Mouse (Mus musculus): Measurements from ENCODE around the gene Gm44579. TPM values are rescaled to one million over a fixed set of nuclear protein-coding genes. Genes with fewer than 3 reads are reported as not detected.
A peak's percentile ranks its signal among the peaks of the same experiment; 100 is the strongest.

Gene Gm44579
- total RNA-seq (2022): under 1 TPM in 2 of 4 experiments, not detected in 2; 0.17 to 0.35 TPM

DNA sequence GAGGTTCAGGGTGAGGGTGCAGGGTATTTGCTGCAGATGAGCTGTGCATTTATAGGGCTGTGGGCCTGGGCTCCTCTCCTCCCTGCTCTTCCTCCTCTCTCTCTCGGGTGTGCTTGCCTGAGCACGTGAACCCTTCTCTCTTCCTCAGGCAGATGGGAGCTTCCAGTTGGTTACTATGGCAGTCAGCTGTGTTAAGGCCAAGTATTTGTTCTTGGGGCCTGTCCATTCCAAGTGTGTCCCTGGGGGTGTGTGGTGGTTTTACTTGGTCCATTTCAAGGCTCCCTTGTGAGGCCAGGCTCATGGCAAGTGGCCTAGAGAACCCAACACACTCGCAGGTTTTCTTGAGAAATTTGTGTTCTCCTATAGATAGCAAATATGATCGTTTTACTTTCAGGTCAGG, at the start of gene Gm44579, which contains the start of gene Olfr287:
Gm44579 (minus strand) TSS at position 101 of the 400 bp plus-strand sequence.
Olfr287 (minus strand) TSS at position 180 of the 400 bp plus-strand sequence.
- peak in 1 of 2 experiments; percentile 5 for DNase-seq (ENCODE audit: low spot score in 2 of 2)

DNA sequence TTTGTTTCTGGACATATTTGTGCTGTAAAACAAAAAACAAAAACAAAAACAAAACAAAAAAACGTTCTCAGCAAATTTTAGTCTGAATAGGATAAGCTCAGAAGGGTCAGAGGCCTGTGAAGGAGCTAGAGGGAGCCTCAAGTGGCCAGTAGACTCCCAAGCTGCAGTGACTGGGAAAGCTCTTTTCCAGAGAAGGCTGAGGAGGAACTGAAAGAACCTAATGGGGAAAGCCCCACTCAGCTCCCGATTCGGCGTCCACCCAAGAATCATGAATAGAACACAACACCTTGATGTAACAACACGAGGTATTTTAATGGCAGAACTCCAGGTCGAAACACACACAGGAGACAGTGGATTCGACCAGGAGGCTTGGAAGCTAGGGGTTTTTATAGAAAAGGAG, 37.0 kb upstream of the Gm44579 start:
- DNase-seq (ENCODE audit: low spot score in 2 of 2): no peak

DNA sequence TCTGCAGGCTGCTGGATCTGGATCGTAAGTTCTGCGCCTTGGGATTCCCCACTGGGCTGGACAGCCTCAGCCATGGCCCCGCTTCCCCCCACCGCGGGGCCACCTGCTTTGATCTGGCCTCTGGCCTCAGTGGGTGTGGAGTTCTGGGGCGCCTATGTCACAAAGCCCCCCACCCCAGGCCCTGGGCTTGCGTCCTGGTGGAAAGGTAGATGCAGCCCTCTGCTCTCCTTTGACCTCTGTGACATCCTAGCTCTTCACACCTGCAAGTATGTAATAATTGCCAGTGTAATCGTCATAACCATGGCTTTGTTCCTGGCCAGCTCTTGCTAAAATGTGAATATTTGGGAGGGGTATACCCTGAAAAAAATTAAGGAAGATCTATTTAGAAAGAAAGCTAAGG, 36.4 kb upstream of the Gm44579 start, which contains the start of gene H1fnt:
H1fnt (minus strand) TSS at position 101 of the 400 bp plus-strand sequence.
- DNase-seq (ENCODE audit: low spot score in 2 of 2): no peak

DNA sequence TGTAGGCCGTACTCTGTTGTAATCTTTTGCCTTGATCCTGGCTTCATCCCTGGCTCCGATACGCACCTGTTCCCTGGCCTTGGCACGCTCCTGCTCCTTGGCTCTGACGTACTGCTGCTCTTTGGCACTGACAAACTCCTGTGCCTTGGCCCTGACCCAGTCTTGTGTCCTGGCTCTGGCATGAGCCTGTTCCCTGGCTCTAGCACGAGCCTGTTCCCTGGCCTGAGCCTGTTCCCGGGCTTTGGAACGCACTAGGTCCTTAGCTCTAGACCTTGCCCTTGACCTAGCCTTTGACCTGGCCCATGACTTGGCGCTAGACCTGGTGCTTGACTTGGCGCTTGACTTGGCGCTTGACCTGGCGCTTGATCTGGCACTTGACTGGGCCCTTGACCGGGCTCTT, 35.5 kb upstream of the Gm44579 start:
- no peak for DNase-seq (ENCODE audit: low spot score in 2 of 2)

DNA sequence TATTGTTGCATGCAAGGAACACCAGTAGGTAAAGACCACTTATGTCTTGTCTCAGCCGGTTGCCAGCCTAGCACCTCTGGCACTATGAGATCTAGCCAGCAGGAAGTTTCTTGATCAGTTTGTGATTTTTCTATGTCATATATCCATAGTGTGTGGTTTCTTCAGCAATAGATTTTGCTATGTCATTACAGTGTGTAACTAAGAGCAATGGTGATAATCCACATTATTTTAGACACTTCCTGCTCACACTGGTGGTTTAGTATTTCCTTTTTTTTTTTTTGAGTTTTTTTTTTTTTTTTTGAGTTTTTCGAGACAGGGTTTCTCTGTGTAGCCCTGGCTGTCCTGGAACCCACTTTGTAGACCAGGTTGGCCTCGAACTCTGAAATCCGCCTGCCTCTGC, 14.7 kb upstream of the Gm44579 start:
- no peak for DNase-seq (ENCODE audit: low spot score in 2 of 2)

DNA sequence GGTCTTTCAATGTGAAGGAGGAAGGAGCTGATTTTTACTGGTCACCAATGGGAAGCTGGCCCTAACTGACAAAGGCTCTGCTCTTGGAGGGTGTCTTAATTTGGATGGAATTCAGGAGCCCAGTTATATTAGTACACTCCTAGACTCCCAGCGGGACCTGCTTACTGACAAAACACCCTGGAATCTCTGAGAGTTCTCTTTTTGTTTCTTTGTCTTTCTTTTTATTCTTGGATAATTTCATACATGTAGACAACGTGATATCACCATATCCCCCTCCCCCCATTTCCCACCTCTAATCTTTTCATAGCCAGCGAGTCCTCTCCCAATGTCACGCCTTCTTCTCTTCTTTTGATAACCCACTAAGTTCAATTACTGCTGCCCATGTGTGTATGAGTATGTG, 13.6 kb upstream of the Gm44579 start, which contains the start of gene Olfr286:
Olfr286 (minus strand) TSS at position 101 of the 400 bp plus-strand sequence.
- no peak for DNase-seq (ENCODE audit: low spot score in 2 of 2)

DNA sequence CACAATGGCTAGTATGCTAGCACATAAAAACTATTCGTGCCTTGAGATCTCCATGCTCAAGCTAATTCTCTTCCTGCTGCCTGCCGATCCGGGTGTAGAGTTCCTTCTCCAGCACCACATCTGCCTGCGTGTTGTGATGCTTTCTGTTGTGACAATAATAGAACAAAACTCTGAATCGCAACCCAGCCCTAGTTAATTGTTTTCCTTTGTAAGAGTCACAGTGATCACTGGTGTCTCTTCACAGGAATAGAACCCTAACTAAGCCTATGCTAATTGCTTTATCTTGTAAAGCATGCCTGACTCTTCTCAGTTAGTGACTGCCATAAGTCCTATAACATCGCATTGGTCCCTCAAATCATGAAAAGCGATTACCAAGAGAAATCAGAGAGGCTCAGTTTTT, 5.3 kb upstream of the Gm44579 start:
- DNase-seq (ENCODE audit: low spot score in 2 of 2): no peak

DNA sequence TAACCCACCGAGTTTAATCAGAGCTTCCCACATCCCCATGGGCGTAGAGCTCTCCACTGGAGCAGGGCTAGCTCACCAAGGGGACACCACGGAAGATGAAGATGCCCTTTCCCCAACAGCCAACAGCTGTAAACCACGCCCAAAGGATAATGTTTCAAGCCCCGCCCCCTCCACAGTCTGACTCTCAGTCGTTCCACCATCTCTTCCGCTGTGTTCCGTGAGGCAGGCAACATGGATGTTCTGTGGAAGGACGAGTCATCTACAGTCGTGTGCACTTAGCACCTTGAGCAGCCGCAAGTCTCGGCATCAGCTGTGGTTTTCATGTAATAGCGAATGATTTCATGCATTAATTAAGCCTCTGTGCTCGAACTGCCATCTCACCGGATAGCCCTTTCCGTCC, 4.8 kb upstream of the Gm44579 start:
- DNase-seq (ENCODE audit: low spot score in 2 of 2): no peak

DNA sequence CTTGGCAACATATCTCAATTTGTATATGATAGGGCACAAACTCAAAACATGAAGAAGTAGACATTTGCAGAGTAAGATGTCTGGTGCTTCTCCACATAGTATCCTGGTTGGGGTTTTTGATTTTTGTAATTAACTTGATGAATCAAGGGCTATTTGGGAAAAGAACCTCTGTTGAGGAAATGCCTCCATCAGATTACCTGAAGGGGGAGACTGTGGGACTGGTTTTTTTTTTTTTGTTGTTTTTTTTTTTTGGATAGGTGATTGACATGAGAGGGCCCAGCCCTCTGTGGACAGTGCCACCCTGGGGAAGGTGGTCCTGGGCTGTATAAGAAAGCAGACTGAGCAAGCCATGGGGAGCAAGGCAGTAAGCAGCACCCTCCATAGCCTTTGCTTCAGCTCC, 1.6 kb upstream of the Gm44579 start:
- no peak for DNase-seq (ENCODE audit: low spot score in 2 of 2)

DNA sequence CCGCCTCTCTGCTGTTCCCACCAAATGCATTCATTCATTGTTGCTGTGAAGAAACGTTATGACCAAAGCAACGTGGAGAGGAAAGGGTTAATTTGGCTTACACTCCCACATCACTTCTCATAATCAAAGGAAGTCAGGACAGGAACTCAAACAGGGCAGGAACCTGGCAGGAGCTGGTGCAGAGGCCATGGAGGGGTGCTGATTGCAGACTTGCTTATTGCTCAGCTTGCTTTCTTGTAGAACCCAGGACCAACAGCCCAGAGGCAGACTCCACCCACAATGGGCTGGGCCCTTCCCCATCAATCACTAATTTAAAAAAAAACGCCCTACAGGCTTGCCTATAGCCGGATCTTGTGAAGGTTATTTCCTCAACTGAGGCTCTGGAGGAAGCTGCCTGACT, 6.6 kb downstream of the Gm44579 start:
- no peak for DNase-seq (ENCODE audit: low spot score in 2 of 2)

DNA sequence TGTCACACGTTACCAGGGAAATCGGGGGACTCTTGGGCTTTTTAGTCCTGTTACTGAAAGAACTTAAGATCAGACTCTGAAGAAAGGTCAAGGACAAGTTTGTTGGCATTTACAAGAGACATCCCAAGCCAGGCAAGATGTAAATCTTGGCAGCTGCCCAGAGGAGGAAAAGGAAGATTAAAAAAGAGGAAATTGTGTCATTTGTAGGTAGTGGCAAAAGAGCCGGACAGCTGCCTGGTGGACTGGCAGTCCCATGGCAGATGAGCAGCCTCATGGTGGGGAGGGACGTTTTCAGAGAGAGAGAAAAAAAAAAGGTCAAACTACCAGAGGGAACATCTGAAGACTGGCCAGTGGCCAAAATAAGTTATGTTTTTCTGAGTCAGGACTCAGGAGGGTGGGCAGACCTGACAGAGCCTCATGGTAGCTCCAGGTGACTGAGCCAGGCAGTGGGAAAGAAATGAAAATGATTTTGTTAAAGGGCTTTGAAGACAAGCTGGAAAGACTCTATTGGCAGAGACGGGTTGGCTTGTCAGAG, 7.4 kb downstream of the Gm44579 start:
- no peak for DNase-seq (ENCODE audit: low spot score in 2 of 2)

DNA sequence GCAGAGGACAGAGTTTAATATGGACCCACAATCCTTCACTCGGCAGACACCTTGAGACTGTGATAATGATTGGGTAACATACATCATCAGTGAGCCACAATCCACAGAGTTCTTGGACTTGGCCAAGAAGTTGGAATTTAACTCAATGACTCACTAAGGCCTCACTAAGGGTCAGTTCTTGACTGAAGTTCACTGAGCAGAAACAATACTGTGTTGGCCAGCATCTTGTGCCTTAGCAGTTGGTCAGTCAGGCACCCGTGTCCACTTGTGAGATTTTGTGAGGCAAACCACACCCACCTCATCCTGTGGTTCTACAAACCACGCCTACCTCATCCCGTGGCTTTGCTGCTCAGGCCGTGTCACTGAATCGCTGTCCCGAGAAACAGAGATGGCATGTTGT, 11.1 kb downstream of the Gm44579 start:
- DNase-seq (ENCODE audit: low spot score in 2 of 2): no peak

DNA sequence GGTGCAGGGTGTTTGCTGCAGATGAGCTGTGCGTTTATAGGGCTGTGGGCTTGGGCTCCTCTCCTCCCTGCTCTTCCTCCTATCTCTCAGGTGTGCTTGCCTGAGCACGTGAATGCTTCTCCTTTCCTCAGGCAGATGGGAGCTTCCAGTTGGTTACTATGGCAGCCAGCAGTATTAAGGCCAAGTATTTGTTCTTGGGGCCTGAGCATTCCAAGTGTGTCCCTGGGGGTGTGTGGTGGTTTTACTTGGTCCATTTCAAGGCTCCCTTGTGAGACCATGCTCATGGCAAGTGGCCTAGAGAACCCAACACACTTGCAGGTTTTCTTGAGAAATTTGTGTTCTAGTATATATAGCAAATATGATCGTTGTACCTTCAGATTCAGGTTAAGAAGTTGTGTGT, 25.3 kb downstream of the Gm44579 start, which contains the start of gene Olfr288:
Olfr288 (minus strand) TSS at position 101 of the 400 bp plus-strand sequence.
- DNase-seq (ENCODE audit: low spot score in 2 of 2): no peak

DNA sequence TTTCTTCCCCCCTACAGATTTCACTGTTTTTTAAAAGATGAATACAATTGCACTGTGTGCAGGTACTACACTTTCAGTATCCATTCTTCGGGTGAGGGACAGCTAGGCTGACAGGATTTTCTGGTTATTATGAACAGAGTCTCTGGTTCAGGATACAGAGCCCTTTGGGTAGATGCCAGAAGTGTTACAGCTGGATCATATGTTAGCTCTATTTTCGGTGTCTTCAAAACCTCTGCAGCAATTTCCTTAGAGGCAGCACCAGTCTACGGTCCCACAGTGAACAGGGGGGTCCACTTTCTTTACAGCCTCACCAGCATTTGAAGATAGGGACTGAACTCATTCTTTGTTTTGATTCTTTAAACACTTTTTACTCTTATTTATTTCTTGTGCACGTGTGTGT, 36.3 kb downstream of the Gm44579 start:
- DNase-seq (ENCODE audit: low spot score in 2 of 2): no peak

DNA sequence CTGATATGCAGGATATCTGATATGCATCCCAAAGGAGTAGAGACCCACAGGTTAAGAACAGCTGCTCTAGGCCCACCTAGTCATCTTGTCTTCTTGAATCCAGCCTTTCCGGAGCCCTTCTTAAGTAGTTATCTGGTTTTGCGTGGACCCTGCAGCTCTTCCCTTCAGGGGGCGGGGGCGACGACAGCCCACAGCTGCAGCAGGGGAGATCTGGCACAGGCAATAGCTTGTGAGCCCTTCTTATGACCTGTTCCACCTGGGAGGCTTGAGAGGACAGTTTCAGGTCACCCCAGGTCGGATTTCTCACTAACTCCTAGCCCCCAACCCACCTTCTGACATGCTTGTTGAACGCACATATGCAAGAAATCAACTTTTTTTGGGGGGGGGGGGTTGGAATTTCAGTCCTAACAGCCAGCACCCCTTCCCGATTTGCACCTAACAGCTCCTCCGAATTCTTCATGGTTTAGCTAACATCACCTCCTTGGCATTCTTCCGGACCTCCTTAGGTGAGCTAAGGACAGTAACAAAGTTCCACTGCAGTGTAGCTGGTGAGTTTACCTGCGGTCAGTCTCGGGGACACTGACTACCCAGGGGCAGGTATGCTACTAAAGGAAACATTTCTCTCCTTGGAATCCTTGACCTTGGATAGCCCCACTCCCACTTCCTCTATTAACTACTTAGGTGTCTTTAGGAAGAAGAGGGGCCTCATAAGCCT, 38.8 kb downstream of the Gm44579 start:
- DNase-seq (ENCODE audit: low spot score in 2 of 2): no peak

DNA sequence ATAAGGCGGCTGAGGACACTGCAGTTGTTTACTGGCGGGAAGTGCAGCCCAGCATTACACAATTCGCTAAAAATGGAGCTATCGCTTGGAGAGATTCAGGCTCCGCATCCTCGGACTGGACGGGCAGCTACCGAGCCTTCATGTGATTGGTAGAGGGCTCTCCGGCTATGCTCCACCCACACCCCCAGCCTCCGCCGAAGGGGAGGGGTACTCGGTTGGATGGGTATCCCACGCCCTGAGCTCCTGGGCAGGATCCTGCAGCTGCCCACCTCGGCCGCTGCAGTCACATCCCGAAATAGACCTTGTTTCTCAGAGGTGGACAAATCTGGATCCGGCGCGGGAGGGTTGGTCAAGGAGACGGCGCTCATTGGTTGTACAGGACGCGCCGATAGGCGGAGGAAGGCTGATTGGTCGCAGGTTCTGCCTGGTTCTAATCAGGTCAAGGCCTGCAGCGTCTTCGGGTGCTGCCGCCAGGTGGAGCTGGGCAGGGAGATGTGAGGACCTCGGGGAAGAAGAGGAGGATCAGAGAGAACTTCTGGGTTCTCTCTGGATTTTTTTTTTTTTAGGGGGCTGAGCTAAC, 39.6 kb downstream of the Gm44579 start:
- DNase-seq (ENCODE audit: low spot score in 2 of 2): peak; percentile 84 to 96

DNA sequence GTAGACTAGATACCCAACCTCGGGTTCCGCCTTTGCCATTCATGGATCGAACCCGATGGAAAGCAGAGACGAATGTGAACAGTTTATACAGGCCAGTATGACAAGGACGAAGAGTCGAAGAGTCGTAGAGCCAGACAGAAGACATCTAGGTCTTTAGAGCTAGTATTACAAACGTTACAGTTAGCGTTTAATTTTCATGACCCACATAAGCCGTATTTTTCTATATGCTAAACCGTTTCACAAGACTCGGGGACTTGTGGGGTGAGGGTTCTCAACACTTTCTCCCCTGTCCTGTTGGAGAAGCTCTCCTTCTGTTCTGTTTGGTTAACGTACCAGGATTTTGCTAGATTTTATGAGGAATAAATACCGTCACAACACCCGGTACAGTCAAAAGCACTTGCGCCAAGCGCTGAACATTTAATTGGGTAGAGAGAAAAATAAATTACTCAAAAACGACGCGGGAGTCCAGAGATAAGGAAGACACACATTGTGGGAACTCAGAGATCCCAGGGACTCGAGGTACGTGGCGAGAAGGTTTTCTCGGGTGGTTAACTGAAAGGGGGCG, 40.1 kb downstream of the Gm44579 start:
- no peak for DNase-seq (ENCODE audit: low spot score in 2 of 2)

DNA sequence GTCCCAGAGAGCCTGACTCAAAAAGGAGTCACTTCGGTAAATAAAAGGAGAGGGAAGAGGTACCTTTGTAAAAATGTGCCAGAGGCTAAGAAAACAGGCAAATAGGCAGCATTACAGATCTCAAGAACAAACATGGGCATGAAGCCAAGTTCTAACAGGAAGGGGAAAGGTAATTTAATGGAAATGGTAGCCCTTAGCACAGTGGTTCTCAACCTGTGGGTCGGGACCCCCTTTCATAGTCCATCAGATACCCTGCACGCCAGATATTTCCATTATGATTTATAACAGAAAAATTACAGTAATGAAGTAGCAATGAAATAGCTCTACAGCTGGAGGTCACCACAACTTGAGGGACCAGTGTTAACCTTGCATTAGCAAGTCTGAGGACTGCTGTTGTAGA, 43.5 kb downstream of the Gm44579 start:
- DNase-seq (ENCODE audit: low spot score in 2 of 2): no peak

DNA sequence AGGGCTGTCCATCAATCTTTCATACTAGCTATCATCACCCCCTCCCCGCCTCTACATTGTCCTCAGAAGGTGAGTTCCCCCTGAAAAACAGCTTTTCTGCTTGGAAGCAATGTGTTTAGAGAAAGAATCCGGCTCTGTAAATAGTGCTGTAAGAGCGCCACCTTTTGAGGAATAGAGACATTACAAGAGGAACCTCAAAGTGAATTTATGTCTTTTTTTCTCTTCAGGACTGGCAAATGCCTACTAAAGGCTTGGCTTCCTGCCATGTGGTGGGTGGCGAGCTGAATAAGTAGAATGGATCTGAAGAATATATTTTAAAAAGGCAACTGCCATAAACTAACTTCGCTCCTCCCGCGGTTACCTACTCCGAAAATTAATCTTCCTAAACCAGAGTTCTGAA, 47.0 kb downstream of the Gm44579 start:
- peak in 1 of 2 experiments; percentile 89 for DNase-seq (ENCODE audit: low spot score in 2 of 2)

DNA sequence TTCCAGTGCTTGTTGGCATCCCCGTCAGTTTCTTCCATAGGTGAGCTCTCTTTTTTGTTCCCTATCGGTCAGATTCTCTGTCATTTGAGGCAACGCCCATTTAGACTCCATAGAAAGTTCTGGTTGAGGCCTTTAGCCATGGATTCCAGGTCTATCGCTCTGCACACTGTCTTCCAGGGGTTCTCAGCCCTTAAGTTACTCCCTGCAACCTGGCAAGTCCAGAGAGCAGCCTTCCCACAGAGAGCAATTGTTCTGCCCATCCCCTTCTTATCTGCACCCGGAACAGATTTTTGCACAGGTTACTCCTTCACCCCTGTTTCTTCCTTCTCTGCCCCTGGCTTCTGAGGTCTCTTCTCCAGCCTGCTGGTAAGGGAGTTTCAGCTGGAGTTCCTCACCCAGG, 48.7 kb downstream of the Gm44579 start:
- DNase-seq (ENCODE audit: low spot score in 2 of 2): no peak

DNA sequence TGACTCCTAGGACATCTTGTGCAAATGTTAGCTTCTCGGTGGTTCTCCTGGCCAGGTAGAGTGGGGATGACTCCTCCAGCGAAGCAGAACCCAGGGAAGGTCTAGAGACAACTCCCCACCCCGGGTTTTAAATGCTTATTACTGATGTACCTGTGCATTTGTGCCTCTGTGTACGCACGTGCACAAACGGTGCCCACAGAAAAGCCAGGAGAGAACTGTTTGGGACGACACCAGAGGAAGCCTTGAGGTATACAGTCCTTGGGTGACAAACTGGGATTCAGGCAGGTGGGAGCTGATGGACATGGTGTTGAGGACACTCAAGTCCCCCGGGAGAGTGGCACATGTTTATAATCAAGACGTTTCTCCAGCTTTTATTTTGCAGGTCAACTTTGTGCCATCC, 49.9 kb downstream of the Gm44579 start:
- DNase-seq (ENCODE audit: low spot score in 2 of 2): no peak

DNA sequence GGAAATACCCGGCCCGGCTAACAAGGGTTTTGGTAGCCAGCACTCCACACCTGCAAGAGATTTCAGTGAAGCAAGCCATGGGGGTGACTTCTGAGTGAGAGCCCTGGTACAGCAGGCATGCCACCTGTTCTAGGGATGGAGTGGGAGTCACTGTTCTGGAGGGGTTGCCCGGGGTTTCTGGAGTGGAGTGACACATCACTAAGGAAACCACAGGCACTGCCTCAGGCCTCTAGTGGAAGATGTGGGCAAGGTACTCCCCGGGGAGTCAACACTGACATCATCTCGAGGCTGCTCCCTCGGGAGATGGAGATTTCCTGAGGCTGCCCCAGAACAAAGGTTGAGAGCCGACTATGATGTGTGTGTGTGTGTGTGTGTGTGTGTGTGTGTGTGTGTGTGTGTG, 50.4 kb downstream of the Gm44579 start:
- peak in 1 of 2 experiments; percentile 73 for DNase-seq (ENCODE audit: low spot score in 2 of 2)
